Mouse (Mus musculus): ENCODE measurements around the gene Mrpl20. TPM values are rescaled to one million over a fixed set of nuclear protein-coding genes. Genes with fewer than 3 reads are reported as not detected.

Gene Mrpl20
- polyA plus RNA-seq, 1 experiment from 2014 or later = 186 TPM

DNA sequence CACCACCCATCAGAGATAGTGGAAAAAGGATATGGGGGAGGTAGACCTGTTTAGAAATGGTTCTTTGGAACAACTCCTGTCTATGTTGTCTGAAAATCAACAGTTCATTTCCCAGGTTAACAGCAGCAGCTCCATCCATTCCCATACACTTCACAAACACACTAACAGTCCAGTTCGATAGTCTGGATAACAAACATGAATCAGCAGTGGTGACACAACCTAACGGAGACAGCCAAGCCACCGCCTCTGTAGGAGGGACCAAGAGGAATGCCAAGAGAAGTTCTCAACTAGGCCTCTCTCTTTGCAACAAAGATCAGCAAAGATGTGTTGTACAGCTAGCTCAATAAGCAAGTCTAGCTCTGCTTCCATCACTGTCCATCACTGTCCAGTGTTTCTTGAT lies 40.3 kb upstream of the Mrpl20 start:
- H3K36me3 ChIP-seq (ENCODE audit: insufficient read depth, low read length) = no peaks in the 10 kb centered on the region
- H3K27ac ChIP-seq (ENCODE audit: low read length) = no peak overlapping the region
- H3K4me3 ChIP-seq (ENCODE audit: low read depth, low read length) = no peak overlapping the region
- 73% methylated on average over 3 of the region's 3 CpGs for WGBS
- TF ChIP-seq EP300 (IDR thresholded peaks at IDR 0.05) (no peak), CTCF (IDR thresholded peaks at IDR 0.05) (no peak)
- no peaks in the 10 kb centered on the region for H3K27me3 ChIP-seq (replicated peaks; ENCODE audit: insufficient read depth, low read length)
- ATAC-seq (no peak), DNase-seq (ENCODE audit: low spot score) (no peak)
- no peak overlapping the region for H3K9ac ChIP-seq (replicated peaks; ENCODE audit: low read depth)
- H3K4me2 ChIP-seq (replicated peaks; ENCODE audit: low read depth, low read length) = no peak overlapping the region
- H3K9me3 ChIP-seq (ENCODE audit: low read length) = no peaks in the 10 kb centered on the region
- H3K4me1 ChIP-seq (ENCODE audit: insufficient read depth, low read depth, low read length) = peaks cover 10% of the 10 kb centered on the region

DNA sequence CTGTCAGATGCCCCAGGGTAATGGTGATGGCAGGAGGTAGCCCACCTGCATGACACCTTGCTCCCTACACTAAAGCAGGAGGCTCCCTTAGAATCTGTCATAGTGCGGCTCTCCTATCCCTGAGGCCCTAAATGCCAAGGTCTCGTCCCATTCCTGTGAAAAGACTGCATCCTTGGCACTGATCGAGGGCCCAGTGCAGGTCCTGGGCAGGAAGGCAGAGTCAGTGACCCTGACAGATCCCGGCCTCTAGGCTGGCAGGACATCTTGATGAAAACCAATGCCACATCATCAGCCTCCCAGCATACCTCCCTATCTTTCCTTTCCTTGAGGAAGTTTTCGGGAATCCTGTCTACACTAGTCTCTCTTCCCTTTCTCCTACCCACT lies 33.2 kb upstream of the Mrpl20 start:
- TF ChIP-seq CTCF (IDR thresholded peaks at IDR 0.05) = no peak
- TF ChIP-seq EP300 (IDR thresholded peaks at IDR 0.05) = no peak
- Histone ChIP-seq H3K9ac (replicated peaks; ENCODE audit: low read depth) (peak overlapping the region; percentile 51; the same call in 1 of the 2 replicates), H3K27me3 (replicated peaks; ENCODE audit: insufficient read depth, low read length) (0 out of 2 replicates have a peak, but pooled peaks cover 4% of the 10 kb centered on the region), H3K9me3 (ENCODE audit: low read length) (no peaks in the 10 kb centered on the region), H3K4me3 (ENCODE audit: low read depth, low read length) (peak overlapping the region; percentile 53), H3K4me1 (ENCODE audit: insufficient read depth, low read depth, low read length) (peaks cover 7% of the 10 kb centered on the region; the same call in 1 of the 2 replicates), H3K36me3 (ENCODE audit: insufficient read depth, low read length) (no peaks in the 10 kb centered on the region), H3K4me2 (replicated peaks; ENCODE audit: low read depth, low read length) (peak overlapping the region; percentile 85), H3K27ac (ENCODE audit: low read length) (peak overlapping the region; percentile 63; the same call in 1 of the 2 replicates)
- DNase-seq (ENCODE audit: low spot score) (no peak), ATAC-seq (no peak)
- WGBS = 66% methylated on average over 5 of the region's 5 CpGs

DNA sequence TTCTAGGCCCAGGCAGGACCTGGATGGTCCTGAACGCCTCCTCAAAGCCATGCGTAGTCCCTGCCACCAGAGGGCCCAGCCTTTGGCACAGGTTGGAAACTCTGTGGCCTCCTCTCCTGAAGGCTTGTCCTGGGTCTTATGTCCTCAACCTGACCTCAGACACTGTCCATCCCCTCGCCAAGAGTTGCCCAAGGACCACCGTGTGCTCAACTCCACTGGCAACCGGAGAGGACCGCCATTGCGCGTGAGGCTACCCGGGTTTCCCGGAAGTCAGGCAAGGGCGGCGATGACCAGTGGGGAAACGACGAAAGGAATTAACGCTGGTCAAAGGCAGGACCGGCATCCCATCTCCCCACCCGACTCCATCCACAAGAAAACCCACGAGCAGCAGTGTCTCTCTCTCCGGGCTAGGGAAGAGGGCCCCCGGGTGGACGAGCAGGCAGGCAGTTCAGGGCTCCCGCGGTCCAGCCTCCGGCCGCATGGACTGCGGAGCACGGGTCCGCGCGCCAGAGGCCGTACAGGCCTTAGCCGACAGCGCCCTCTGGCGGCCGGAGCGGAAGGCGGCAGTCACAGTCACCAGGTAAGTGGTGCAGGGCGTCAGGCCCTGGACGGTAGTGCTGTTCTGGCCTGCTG lies 32.7 kb upstream of the Mrpl20 start:
- Histone ChIP-seq H3K4me3 (ENCODE audit: low read depth, low read length) (peak overlapping the region; percentile 53), H3K4me1 (ENCODE audit: insufficient read depth, low read depth, low read length) (peaks cover 8% of the 10 kb centered on the region; the same call in 1 of the 2 replicates), H3K27me3 (replicated peaks; ENCODE audit: insufficient read depth, low read length) (0 out of 2 replicates have a peak, but pooled peaks cover 4% of the 10 kb centered on the region), H3K9ac (replicated peaks; ENCODE audit: low read depth) (peak overlapping the region; percentile 51), H3K36me3 (ENCODE audit: insufficient read depth, low read length) (no peaks in the 10 kb centered on the region), H3K9me3 (ENCODE audit: low read length) (no peaks in the 10 kb centered on the region), H3K27ac (ENCODE audit: low read length) (peak overlapping the region; percentile 63), H3K4me2 (replicated peaks; ENCODE audit: low read depth, low read length) (peak overlapping the region; percentile 85)
- ATAC-seq = peak; percentile 92
- TF ChIP-seq CTCF (IDR thresholded peaks at IDR 0.05) (peak; percentile 99), EP300 (IDR thresholded peaks at IDR 0.05) (no peak)
- peak; percentile 93 for DNase-seq (ENCODE audit: low spot score)
- WGBS = under 1% methylated on average over 32 of the region's 39 CpGs

DNA sequence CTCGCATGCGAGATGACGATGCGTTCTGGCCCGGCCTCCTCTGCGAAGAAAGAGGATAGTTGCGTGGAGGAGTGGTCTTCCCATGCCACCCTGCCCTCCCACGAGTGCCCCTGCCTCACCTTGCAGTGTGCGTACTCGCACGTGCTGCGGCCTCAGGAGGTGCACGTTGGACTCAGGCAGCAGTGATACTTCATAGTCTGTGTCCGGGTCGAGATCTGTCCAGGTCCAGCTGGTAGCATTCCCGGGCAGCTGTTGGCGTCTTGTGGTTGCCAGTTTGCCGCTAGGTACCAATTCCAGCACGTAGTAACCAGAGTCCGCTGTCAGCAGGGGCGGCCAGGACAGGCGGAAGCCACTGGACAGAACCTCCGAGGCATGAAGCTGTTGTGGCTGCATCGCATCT lies 32.1 kb upstream of the Mrpl20 start:
- Histone ChIP-seq H3K9me3 (ENCODE audit: low read length) (no peaks in the 10 kb centered on the region), H3K4me3 (ENCODE audit: low read depth, low read length) (peak overlapping the region; percentile 53; the same call in 1 of the 2 replicates), H3K27me3 (replicated peaks; ENCODE audit: insufficient read depth, low read length) (0 out of 2 replicates have a peak, but pooled peaks cover 4% of the 10 kb centered on the region), H3K4me1 (ENCODE audit: insufficient read depth, low read depth, low read length) (peaks cover 14% of the 10 kb centered on the region), H3K4me2 (replicated peaks; ENCODE audit: low read depth, low read length) (peak overlapping the region; percentile 85), H3K27ac (ENCODE audit: low read length) (no peak overlapping the region), H3K9ac (replicated peaks; ENCODE audit: low read depth) (peak overlapping the region; percentile 51; the same call in 1 of the 2 replicates), H3K36me3 (ENCODE audit: insufficient read depth, low read length) (no peaks in the 10 kb centered on the region)
- 45% methylated on average over 18 of the region's 24 CpGs for WGBS
- TF ChIP-seq EP300 (IDR thresholded peaks at IDR 0.05) = no peak
- no peak for TF ChIP-seq CTCF (IDR thresholded peaks at IDR 0.05)
- no peak for ATAC-seq
- DNase-seq (ENCODE audit: low spot score) = no peak

DNA sequence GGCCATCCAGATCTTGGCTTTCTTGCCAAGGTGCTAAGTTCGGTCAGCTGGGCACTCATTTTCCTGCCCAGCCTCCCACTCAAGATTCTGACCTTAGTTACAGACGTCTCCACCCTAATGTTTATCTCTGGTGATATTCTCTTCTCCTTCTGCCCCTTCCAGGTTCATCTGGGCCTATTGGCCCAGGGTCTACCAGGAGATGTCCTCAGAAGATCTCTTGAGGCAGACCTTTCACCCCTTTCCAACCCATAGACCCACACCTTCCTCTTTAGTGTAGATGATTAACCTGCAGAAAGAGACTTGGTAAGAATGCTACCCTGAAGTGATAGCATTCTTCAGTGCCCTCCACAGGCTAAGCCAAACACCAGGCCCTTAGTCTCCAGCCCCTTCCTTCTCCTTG lies 31.0 kb upstream of the Mrpl20 start:
- ATAC-seq (no peak), DNase-seq (ENCODE audit: low spot score) (peak; percentile 58)
- 0 out of 2 replicates have a peak, but pooled peaks cover 4% of the 10 kb centered on the region for H3K27me3 ChIP-seq (replicated peaks; ENCODE audit: insufficient read depth, low read length)
- H3K4me2 ChIP-seq (replicated peaks; ENCODE audit: low read depth, low read length) = no peak overlapping the region
- no peaks in the 10 kb centered on the region for H3K9me3 ChIP-seq (ENCODE audit: low read length)
- WGBS = 52% methylated on average over 2 of the region's 2 CpGs
- no peak overlapping the region for H3K4me3 ChIP-seq (ENCODE audit: low read depth, low read length)
- peaks cover 14% of the 10 kb centered on the region for H3K4me1 ChIP-seq (ENCODE audit: insufficient read depth, low read depth, low read length)
- no peak overlapping the region for H3K9ac ChIP-seq (replicated peaks; ENCODE audit: low read depth)
- no peaks in the 10 kb centered on the region for H3K36me3 ChIP-seq (ENCODE audit: insufficient read depth, low read length)
- no peak overlapping the region for H3K27ac ChIP-seq (ENCODE audit: low read length)
- TF ChIP-seq EP300 (IDR thresholded peaks at IDR 0.05) (no peak), CTCF (IDR thresholded peaks at IDR 0.05) (no peak)

DNA sequence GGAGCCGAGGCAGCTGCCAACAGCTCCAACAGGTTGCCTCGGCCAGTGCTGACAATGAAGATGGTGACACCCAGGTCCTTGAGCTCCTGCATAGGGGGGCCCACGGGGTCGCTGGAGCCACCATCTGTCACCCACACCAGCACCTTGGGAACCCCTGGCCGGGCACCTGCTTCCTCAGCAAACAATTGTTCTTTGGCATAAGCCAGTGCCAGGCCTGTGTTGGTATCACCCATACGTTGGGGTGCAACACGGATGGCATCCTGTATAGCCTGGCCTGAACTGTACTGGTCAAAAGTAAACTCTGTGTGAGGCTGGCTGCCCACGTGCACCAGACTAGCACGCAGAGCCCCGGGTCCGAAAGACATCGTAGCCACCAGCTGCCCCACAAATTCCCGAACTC lies 29.9 kb upstream of the Mrpl20 start:
- H3K9ac ChIP-seq (replicated peaks; ENCODE audit: low read depth) = no peak overlapping the region
- 0 out of 2 replicates have a peak, but pooled peaks cover 4% of the 10 kb centered on the region for H3K27me3 ChIP-seq (replicated peaks; ENCODE audit: insufficient read depth, low read length)
- ATAC-seq (no peak), DNase-seq (ENCODE audit: low spot score) (no peak)
- H3K4me2 ChIP-seq (replicated peaks; ENCODE audit: low read depth, low read length) = no peak overlapping the region
- H3K4me1 ChIP-seq (ENCODE audit: insufficient read depth, low read depth, low read length) = peaks cover 17% of the 10 kb centered on the region
- H3K36me3 ChIP-seq (ENCODE audit: insufficient read depth, low read length) = no peaks in the 10 kb centered on the region
- 78% methylated on average over 12 of the region's 13 CpGs for WGBS
- no peaks in the 10 kb centered on the region for H3K9me3 ChIP-seq (ENCODE audit: low read length)
- no peak overlapping the region for H3K4me3 ChIP-seq (ENCODE audit: low read depth, low read length)
- TF ChIP-seq EP300 (IDR thresholded peaks at IDR 0.05) (no peak), CTCF (IDR thresholded peaks at IDR 0.05) (no peak)
- H3K27ac ChIP-seq (ENCODE audit: low read length) = no peak overlapping the region

Measured in lung, postnatal 0 days (tissue).